Mouse (Mus musculus) T-helper 1 cell (primary cell): ENCODE results near the gene Tm9sf2.
"Not testable (repeated sequence)": the region's sequence is repeated elsewhere in the genome, so short reads cannot be mapped to it uniquely, and the experiment has no call there.

ENCODE experiments used
- in situ Hi-C: fragments of 300-600 bp; cut with MboI, MseI; formaldehyde crosslinking; loops from one replicate; pipeline ENCODE4 v1.15.1; 2025; ENCODE audit warnings: high pct_unique_total_duplicates

Tm9sf2 gene

DNA sequence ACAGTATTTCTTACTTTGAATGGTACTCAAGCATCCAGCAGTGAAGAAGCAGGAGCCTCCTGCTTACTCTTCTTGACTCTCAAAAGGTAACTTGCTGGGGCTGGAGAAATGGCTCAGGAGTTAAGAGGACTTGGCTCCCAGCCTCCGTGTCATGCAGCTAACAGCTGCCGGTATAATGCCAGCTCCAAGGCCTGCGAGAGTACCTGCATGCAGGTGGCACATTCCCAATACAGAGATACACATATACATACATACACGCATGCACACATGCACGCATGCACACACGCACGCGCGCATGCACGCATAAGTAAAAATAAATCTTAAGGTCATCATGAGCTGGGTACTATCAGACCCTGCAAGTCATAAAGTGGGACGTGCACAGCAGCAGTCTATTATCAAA, 10.5 kb upstream of the Tm9sf2 start:
- in situ Hi-C loops: no loop called here

DNA sequence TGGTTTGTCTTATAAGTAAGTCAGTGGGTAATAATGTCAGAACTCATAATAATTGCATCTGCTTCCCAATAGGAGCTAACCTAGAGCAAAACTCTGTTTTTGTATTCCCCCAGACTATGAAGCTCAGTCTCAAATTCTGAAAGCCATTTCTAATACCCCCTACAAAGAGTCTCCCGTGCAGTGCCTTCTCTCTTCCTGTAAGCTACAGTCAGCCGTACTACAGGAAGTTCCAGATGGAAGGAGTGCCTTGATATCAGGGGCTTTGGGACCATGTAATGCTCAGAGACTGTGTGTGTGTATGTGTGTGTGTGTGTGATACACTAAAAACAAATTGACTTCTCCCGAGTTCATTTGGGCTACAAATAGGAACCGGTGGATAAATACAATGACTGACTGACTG, 7.3 kb upstream of the Tm9sf2 start:
- in situ Hi-C loops: no loop called here

DNA sequence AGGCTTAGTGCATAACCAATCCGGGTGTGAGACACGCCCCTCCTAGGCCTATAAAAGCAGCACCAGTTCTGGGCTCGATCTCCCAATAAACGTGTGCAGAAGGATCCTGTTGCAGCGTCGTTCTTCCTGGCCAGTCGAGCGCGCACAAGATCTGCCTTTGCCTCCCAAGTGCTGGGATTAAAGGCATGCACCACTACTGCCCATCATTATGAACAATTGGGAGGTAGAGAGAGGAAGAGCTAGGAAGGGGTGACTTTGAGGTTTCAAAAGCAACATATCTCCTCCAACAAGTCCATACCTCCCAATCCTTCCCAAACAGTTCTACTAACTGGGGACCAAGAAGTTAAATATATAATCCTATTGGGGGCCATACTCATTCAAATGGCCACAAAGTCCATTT, 4.9 kb upstream of the Tm9sf2 start:
- in situ Hi-C loops: not testable (repeated sequence)

DNA sequence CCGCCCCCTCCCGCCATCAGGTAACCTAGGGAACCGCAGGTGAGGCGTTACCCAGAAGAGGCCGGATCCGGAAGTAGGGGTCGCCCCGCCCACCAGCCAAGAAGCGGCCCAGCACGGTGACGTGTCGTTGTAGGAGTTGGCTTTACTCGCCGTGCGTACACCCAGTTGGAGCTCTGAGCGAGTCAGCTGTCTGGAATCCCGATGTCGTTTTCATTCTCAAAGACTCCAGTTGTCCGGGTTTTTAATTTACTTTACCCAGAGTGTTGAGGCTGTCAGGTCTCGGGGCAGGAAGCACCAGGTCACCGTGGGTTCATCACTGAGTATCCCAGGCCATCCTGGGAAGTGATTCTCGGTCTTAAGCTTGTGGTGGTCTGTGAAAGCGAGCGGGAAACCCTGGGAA, 2.0 kb upstream of the Tm9sf2 start:
- in situ Hi-C loops: loop anchor here (5.0 kb wide), 1 partner anchor 43 kb away; no protein-coding TSS in a partner anchor

DNA sequence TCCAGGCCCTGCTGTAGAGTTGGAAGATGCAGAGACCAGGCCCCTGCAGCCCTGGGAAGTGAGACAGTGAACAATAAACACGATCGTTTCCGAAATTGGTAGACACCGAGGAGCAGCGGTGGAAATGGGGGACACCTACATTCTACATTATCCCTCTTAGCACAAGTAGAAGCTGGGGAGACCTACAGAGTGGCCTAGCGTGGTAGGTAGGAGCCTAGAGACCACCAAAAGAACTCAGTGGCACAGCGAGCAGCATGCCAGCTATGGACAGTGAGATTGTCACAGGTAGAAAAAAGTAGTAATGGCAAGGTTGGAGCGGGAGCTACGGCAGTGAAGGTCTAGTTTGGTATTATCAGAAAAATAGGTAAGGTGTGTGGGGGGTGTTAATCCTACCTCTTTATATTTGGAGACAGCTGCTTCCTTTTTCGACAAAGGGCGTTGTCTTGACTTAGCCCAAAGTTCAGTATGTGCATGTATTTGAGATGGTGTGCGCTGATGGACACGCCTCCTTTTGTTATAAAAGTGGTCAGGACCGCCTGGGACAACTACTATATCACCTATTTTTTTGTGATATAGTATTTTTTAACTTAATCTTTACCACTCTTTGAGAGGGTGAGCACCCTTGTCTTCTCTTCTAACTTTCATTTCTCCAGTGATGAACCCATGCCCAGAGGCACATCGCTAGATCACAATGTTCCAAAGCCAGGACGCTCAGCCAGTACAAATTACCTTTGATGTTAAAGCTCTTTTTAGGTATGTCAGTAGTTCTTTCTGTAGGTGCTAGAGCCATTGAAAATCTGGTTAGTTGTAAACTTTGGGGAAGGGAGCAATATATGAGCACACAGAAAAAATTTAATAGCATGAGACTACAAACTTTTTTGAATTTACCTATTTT, 1.2 kb upstream of the Tm9sf2 start:
- in situ Hi-C loops: loop anchor here (5.0 kb wide), 1 partner anchor 43 kb away; no protein-coding TSS in a partner anchor

DNA sequence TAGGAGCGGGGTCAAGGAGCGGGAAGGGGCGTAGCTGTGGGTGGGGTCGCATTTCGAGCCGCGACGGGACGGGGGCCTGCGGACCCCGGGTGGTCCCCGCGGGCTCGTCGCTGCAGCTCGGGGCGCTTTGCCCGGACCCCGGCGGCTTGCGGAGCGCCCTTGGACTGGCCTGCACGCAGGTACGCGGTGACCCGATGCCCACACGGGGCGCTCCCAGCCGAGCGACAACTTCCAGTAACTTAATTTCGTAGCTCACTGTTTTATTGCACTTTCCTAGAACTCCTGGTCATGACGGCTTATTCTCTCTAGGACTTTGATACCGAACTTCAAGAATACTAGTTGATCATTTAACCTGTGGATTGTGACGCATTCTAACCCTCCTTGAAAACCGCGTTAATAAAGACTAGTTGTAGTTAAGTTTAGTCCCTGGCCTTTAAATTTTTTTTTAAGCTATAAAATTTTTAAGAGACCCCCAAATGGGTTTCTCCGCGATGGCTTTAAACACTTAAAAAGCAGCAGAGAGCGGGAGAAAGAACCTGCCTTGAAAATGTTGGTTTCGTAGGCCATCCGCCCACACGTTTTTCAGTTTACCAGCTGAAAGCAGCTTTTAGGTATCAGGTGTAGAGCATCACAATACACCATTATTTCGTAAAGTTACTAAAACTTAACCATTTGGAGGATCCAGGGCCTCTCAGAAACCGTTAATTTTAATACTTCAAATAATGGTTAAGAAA, 810 bp downstream of the Tm9sf2 start:
- in situ Hi-C loops: loop anchor here (5.0 kb wide), 1 partner anchor 45 kb away; no protein-coding TSS in a partner anchor

DNA sequence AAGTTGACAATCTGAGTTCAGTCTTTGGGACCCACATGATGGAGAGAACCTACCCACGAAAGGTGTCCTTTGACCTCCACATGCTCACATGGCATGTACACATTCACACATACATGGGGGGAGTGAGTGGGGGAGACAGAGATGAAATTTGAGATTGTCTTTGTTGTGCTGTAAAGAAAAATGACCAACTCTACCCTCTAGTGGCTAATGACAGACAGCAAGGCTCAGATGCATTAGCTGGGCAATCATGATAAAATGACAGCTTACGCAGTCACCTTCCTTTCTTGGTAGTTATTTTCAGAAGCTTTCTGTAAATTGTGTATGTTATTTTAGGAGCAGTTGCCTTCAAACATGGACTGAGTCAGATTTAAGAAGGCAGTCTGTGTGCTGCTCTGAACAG, 4.8 kb downstream of the Tm9sf2 start:
- in situ Hi-C loops: no loop called here

DNA sequence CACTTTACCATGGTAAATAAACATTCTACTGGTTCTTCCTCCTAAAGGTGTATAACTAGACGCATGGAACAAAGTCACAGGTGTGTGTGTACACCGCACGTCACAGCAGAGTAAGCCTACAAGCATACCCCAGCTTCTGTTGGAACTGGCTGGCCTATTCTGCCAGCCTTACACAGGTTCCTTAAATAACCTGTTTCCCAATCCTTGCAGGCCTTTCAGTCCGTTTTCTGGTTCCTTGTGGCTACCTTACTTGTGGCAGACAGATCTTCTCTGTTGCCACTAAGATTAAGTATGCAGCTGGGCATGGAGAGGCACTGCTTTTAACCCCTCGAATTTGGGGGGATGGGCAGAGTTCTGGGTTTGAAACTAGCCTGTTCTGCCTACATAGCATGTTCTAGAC, 5.5 kb downstream of the Tm9sf2 start:
- in situ Hi-C loops: no loop called here

DNA sequence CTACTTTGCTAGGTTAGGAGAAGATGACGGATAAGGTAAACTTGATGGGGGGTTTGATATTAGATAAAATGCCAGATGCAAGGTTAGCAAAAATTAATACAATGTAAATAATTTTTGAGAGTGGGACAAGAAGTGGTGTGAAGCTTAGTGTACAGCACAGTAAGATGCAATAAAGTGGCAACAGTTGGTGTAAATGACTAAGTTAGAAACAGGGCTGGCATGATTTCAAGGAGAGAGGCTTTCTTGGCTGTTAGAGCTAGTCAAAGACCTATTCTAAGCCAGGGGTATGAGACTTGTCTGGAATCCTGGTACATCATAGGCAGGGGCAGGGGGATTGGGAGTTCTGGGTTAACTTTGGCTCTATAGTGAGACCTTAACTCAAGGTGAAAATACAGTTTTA, 9.4 kb downstream of the Tm9sf2 start:
- in situ Hi-C loops: no loop called here

DNA sequence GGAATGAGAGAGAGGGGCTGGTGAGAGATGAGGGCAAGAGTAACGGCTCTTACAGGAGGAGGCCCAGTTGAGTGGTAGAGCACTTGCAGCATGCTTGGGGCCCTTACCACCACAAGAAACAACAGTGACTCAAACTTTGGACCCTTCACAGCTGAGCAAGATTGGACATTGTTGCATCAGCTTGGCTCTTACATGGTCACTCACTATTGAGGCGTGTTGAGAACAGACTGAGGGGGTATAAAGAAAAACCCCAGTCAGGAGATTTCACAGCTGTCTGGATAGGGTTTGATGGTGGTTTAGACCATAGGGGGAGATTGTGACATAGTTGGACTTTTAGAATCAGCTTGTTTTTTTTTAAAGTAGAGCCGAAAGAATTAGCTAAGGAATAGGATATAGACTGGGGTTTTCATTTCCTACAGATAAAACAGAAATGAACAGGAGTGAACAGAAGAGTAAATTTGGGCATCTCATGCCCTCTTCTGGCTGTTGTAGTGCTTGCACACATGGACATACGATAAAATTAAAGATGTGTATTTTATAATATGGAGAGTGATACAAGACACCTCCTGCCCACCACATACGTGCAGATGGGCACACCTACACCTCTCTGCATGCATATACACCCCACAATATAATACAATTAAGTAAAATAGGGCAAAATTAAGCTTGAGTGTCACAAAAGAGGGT, 23.4 kb downstream of the Tm9sf2 start:
- in situ Hi-C loops: no loop called here

DNA sequence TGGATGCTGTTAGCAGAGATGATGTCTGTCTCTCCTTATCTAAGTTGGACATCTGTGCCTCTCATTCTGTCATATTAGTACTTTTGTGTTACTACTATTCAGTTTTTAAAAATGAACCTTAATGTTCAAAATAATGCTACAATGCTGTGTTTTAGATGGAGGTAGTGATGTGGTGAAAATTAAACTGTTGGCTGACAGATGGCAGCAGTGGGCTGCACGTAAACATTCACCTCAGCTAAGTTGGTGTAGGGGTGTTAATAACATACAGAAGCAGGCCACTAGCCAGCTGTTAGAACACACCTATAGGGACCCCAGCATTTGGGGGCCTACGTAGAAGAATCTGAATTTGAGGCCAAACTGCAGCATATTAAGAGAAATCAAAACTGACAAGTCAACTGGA, 24.8 kb downstream of the Tm9sf2 start:
- in situ Hi-C loops: no loop called here

DNA sequence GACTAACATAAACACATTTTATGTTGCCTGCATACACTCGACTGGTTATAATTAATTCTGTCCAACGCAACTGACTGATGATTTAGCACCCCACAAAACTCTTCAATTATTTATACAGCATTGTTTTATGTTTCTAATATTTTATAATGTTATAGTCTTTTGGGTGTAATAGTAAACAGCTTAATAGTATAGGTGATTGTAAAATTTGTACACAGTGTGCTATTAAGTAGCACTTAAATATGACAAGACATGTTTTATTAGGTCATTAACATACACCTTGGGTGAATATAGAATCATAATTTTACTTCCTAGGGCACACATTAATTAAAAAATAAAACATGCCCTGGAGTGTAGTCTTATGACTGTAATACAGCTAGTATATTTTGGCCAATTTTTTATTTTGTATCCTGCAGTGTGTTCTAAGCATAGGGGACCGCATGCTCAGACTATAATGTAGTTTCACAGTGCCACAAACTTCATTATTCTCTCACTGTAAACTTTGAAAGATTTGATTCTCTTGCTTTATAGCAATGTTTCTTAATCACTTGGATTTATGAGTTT, 29.6 kb downstream of the Tm9sf2 start:
- in situ Hi-C loops: no loop called here

DNA sequence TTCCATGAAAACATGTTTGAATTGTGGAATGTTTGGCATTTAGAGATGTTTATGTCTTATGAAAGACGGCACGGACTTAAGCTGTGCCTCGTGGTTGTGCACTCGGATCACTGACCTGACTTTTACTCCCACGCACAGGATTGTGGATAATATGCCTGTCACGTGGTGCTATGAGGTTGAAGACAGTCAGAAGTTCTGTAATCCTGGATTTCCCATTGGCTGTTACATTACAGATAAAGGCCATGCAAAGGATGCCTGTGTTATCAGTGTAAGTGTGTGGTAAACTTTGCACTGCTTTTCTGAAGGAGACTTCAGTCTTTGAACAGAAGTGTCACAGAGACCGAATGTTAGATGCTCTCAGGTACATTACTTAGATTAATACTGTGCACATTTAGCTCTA, 30.4 kb downstream of the Tm9sf2 start:
- in situ Hi-C loops: no loop called here

DNA sequence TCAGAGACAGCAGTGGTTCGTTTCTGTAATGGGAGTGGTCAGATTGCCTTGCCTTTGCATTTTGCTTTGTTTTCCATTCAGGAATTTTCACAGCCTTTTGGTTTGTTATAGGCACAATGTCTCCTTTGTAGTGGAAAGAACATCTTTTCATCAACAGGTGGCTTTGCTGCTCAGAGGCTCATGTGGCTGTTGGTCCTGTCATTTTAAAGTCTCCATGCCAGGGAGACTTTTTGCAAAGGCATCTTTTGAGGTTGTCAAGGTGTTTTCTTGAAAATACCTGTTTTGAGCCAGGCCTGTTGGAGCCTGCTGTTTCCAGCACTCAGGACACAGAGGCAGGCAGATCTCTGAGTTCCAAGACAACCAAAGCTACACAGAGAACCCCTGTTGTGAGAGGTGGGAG, 33.3 kb downstream of the Tm9sf2 start:
- in situ Hi-C loops: no loop called here

DNA sequence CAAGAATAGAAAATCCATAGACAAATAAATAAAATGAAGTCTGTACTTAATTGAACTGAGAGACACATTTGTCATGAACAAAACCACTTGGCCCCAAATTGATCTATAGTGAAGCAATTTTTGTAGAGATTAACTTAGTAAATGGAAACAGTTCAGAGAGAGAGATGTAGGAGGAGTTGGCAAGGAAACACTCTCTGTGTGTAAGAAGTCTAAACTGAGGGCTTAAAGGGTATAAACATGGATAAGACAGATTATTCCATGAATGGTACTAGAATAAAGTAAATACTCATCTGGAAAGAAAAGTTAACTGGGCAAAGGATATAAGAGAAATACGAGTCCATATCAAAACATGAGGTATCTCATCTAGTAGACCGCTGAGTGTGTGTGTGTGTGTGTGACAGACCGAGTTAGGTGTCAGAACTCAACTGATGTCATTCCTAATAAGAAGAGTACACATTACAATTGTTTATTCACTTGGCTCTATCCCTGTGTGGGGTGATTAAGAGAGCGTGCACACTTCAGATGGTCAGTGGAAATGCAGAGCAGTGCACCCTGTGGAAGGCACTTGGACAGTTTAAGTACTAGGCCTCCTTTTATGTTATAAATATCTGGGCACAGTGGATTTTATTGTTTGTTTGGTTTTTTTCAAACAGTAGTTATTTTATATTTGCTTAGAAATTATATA, 36.9 kb downstream of the Tm9sf2 start:
- in situ Hi-C loops: no loop called here

DNA sequence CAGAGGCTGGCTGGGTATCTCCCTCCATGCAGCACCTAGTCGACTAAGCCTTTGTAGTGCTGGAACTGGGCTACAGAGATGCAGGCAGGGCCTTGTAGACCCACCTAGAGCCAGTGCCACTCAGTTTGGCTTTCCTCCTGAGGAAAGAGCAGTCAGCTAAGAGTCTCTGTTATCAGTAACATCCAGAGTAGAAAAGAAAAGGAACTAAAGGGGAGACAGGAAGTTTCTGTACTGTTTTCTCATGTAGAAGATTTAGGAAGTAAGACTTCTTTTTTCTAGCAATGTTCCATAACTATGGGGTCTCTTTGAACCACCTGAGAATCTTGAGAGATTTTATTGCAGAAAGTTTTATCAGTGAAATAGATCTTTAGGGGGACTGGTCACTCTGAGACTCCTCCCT, 38.5 kb downstream of the Tm9sf2 start:
- in situ Hi-C loops: no loop called here

DNA sequence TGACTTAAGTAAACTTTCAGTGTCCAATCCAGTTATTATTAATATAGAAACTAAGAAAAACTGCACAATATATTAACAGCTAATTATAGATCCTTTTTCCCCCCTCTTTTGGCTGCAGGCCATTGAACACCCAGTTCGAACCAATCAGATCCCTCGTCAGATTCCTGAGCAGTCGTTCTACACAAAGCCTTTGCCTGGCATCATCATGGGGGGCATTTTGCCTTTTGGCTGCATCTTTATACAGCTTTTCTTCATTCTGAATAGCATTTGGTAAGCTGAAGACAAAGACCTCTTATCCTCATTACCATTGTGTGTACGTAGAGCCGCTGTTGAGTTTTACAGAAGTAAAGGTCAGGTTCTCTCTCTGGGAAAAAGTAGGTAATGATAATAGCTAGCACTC, 43.8 kb downstream of the Tm9sf2 start:
- in situ Hi-C loops: loop anchor here (25.0 kb wide), 2 partner anchors 1213 to 1588 kb away; no protein-coding TSS in a partner anchor

DNA sequence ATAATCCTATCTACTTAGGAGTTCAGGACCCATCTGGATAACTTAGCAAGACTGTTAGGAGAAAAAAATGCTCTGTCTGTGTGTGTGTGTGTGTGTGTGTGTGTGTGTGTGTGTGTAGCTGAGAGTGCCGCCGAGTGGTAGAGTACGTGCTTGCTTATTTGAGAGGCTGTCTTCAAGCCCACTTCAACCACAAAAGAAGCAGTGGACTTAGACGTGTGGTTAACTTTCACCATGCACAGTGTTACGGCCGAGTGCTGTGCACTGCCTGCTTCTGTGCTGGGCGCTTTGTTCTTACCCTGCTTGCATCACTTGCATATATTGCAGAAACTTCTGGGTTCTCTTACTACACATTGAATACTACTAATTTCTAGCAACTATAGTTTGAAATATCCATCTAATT, 50.9 kb downstream of the Tm9sf2 start:
- in situ Hi-C loops: loop anchor here (25.0 kb wide), 2 partner anchors 1220 to 1595 kb away; no protein-coding TSS in a partner anchor

DNA sequence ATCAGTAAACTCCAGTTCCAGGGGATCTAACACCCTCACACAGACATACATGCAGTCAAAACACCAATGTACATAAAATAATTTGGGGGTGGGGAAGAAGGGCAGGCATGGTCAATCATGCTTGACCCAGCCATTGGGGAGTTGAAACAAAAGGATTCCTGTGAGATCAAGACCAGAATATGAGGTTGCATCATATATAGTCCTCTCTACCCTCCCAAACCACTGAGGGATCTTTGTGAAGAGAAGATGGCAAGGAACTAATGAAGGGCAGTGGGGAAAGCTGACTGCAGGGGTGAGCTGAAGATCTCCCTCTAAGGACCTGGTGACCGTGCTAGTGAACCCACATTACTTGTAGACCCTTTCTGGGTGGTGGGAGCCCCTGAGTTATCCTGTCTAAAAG, 54.1 kb downstream of the Tm9sf2 start:
- in situ Hi-C loops: loop anchor here (25.0 kb wide), 2 partner anchors 1224 to 1599 kb away; no protein-coding TSS in a partner anchor

DNA sequence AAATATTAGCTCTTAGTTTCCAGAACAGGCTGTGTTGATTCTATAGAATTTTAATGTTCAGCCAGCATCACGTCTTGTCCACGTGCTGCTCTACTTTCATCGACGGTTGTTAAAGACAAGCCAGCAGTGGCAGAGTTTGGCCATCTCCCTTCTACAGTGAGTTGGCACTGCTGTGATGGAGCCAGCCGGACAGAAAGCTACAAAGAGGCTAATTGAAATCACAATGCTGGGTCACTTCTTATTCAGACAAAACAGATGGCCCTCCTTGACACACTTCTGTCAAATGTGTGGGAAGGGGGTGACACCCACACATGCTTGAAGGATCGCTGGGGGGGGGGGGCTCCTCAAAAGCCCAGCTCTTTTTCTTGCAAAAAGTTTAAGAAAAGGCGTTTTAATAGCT, 62.1 kb downstream of the Tm9sf2 start:
- in situ Hi-C loops: loop anchor here (25.0 kb wide), 2 partner anchors 1232 to 1607 kb away; no protein-coding TSS in a partner anchor

DNA sequence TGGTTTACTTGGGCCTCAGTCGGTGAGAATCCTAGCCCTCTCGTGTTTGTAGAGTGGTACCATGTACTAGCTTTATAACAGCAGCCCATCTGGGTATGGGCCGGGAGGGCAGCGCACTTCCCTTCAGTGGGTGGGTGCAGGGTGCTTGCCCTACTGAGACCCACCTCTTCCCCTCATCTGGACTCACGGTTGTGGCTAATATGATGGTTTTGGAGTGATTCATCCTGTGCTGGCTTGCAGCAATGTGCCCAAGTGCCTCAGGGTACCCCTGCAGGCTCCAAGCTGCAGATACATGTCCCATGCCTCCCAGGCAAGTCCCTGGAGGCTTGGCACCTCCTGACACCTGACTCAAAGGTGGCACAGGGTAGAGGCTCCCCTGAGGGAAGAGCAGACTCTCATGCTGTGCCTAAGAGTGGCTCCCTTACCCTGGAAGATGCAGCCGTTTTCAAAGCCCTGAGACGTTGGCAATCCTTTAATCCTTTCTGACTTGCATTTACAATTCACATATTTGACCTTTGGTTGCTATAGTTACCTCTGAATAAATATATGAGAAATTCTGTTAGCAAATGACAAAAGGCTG, 63.5 kb downstream of the Tm9sf2 start:
- in situ Hi-C loops: loop anchor here (25.0 kb wide), 2 partner anchors 1233 to 1608 kb away; no protein-coding TSS in a partner anchor
